Mouse (Mus musculus) urinary bladder, postnatal 14 days (tissue): ENCODE results near the gene Zyx.

ENCODE experiments used
- DNase-seq: peaks from one replicate; pipeline ENCODE4 v3.0.0; 2021; ENCODE audit warnings: low spot score

The Zyx gene

GRCm38 (mm10) chr6:42350968-42351775 lies 1.7 kb downstream of the Zyx start:
- no peak for DNase-seq

GRCm38 (mm10) chr6:42351776-42352485 lies 2.5 kb downstream of the Zyx start:
- peak; percentile 53 for DNase-seq

DNA sequence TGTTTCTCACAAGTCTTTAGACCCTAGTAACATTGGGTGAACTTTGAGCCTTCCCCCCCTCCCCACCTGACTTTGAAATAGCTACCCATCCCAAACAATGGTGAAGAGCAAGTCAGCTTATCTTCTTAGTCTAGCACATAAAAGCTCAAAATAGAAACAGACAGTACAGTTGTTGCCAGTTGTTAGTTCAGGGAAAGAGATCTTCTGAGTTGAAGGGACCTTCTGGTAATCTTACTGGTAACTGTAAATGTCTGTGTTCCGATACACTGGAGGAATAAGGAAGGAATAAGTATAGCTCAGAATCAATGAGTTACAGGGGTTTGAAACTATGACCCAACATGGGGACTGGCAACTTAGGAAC lies 3.0 kb downstream of the Zyx start:
- DNase-seq: no peak

GRCm38 (mm10) chr6:42353180-42353579 lies 3.8 kb downstream of the Zyx start:
- no peak for DNase-seq

DNA sequence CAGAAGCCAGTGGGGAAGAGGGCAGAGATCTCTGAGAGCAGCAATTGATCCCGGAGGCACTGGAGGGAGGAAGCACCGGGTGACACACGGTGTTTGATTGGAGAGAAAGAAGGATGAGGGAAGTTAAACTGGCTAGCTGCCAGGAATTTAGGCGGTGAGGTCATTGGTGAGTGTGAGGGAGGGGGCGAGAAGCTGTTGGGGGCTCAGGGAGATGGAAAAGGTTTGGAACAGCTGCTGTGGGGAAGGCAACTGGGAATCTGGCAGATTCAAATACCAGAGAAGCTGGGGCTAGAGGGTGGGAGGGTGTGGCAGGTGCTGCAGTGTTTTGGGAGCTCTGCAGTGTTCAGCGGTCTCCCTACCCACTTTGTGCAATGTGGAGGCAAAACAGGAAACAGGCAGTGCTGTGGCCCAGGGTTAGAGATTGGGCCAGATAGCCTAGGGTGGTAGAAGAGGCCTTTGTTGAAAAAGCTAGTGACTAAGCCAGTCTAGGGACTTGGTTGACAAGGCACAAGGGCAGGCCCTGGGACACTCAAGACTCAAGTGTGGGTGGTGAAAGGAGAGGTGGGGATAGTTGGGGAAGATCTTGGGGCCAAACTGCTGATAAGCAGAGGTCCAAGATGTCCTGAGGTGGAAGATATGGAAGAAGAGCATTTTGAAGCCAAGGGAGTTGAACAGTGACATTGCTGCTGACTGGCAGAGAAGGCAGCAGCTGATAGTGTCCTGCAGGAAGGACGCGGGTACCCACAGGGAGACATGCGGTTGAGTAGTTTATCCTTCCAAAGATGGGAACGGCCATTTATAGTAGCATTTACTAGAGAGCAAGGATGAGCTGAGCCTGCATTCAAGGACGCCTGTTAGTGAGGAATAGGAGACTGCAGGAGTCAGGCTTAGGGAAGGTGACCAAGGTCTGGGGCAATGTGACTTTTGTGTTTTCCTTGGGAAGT lies 4.9 kb downstream of the Zyx start:
- peak; percentile 45 for DNase-seq

- DNase-seq: no peak
These were observed 5.9 kb downstream of the Zyx start for GRCm38 (mm10) chr6:42355366-42355765.

DNA sequence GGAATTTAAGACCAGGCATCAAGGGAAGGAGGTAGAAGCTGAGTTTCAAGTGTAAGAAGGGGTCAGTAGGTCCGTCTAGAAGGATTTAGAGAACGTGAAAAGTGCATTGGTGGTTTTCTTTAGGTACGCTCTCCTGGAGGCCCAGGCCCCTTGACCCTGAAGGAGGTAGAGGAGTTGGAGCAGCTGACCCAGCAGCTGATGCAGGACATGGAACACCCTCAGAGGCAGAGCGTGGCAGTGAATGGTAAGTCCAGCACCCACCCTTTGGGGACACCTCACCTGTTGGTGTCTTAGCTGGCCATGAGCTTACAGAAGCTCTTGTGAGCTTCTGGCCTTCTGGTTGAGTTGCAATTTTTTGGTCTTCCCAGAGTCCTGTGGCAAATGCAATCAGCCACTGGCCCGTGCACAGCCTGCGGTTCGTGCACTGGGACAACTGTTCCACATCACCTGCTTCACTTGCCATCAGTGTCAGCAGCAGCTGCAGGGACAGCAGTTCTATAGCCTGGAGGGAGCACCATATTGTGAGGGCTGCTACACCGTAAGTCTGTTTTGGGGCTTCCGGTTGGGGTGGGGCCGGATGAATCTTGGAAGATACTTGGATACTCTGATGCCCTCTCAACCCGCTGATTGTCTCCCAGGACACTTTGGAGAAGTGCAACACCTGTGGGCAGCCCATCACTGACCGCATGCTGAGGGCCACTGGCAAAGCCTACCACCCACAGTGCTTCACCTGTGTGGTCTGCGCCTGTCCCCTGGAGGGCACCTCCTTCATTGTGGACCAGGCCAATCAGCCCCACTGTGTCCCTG lies 6.6 kb downstream of the Zyx start:
- no peak for DNase-seq

- no peak for DNase-seq
These were observed 7.5 kb downstream of the Zyx start for GRCm38 (mm10) chr6:42356913-42357312.

- no peak for DNase-seq
These were observed 8.5 kb downstream of the Zyx start for GRCm38 (mm10) chr6:42357901-42358300.

DNA sequence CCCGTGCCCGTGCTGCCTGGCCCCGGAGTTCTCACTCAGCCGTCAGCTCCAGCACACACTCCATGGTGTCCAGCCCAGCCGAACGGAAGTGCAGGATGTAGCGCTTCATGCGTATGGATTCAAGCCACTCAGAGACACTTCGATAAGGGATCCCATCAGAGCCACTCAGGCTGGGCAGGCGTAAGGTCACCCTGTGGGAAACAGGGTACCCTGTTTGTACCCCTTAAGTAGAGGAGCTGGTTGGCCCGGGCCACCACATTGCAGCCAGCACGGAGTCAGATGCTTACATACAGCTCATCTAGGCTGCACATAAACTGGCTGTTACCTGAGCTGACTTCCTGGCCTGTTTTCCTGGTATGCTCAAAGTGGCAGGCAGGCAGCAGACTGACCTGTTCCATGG lies 9.5 kb downstream of the Zyx start:
- DNase-seq: no peak

- no peak for DNase-seq
These were observed 10.1 kb downstream of the Zyx start for GRCm38 (mm10) chr6:42359364-42360147.

DNA sequence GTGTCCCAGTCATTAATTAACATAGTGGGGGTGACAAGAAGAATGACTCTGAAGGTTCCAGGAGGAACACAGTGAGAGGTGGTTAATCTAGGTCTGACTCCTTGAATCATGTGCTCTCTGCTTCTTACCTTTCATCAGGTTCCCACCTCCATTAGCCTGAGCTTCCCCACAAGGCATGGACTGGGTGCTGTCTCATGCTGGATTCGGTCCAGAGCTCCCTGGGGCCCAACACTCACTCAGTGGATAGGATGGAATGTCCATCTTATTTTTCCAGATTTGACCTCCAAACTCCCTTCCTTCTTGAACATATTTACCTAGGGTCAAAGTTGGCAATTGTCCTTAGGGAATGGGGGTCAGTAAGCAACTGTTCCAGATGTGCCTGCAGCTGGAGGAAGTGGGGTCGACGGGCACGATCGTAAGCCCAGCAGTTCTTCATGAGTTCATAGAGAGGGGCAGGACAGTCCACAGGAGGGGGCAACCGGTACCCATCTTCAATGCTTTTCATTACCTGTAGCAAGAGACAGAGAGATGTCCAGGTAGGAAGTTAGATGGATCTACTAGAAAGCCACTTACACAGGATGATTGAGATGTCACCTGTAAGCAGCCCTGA lies 10.9 kb downstream of the Zyx start:
- DNase-seq: no peak

GRCm38 (mm10) chr6:42361041-42361895 lies 11.8 kb downstream of the Zyx start:
- no peak for DNase-seq

DNA sequence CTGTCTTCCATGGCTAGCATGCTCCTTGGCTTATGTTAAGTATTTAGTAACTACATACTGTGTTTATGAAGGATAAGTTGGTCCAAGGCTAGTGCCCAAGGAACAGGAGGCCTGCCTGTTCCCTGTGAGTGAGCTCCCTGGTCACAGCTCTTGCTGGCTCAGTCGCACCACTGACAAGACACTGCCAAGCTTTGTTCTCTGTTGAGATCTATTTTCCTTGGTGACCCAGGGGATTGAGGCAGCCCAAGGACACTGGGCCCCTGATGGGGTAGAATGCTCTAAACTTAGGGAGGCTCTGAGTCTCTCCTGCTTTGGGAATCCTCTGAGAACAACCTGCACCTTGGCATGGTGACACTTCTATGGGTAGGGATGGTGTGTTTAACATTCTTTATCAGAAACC lies 12.6 kb downstream of the Zyx start:
- DNase-seq: no peak

DNA sequence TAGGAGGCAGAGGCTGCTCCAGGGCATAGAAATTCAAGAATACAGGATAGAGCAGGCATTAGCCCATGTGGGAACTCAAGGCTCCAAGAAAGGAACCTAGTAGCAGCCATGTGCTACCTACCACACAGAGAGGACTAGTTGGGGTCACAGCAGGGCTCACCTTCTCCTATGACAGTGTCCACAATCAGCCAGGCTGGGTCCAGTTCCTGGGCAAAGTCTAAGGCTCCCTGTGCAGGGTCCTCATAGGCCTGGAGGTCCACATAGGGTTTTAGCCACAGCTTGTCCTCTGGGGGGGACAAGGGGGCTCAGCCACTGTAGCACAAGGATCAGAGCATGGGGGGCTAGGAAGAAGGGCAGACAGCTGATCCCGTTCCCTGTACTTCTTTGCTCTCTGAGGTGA lies 13.1 kb downstream of the Zyx start:
- no peak for DNase-seq

- no peak for DNase-seq
These were observed 13.5 kb downstream of the Zyx start for GRCm38 (mm10) chr6:42362974-42363373.

DNA sequence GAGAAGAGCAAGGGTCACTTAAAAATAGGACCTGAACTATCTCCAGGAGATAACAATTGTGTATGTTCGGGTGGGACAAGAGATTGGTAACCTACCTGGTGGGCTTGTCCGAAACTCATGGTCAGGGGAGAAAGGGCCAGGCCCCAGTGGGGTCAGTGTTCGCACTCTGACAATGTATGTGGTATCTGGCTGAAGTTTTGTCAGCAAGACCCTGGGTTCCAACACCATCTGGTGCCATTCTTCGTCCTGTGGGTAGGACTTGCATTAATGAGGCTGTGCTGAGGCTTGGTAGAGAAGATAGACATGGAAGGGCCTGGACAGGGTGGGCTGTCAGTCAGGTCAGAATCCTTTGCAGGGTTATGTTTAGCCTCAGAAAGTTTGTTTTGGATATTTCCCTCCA lies 14.6 kb downstream of the Zyx start:
- no peak for DNase-seq

DNA sequence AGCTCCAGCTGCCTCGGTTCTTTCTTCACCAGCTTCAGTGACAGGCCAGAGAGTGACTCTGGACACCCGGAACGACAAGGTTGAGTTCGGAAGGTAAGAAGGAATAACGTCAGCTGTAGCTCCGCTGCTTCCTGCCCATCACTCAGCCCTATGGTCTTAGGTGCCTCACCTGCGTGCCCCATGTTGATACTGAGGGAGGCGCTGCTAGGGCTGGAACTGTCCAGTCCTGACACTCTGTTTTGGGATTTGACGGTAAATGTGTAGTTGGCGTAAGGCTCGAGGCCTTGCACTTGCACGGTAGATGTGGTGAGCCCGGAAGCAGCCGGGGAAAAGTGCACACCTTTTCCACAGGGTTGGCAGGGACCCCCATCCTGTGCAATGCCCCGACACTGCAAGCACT lies 15.2 kb downstream of the Zyx start:
- DNase-seq: no peak

DNA sequence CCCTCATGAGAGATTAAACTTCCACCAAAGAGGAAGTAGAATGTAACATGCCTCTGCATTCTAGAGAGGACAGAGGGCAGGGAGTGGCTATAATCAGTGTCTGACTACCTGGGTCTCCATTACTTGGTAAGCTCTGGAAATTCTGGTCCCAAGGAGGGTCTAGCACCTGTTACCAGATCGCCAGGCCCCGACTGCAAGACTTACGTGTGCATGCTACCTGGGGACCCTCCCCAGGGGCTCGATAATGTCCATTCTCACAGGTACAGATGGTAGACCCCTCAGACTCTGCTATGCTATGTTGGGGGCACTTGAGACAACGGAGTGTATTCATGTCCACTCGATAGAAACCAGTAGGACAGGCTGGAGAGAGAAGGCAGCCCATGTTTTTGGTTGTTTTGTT lies 15.8 kb downstream of the Zyx start:
- no peak for DNase-seq

GRCm38 (mm10) chr6:42369870-42370269 lies 20.4 kb downstream of the Zyx start:
- DNase-seq: no peak
